Mouse (Mus musculus) forebrain, embryonic 13.5 days (tissue): ENCODE data around the gene 5330417H12Rik. TPM values are rescaled to one million over a fixed set of nuclear protein-coding genes. Genes with fewer than 3 reads are reported as not detected.

Experiments
- ATAC-seq: fragments of 200-750 bp; cut with Nextera tagmentation; 2 replicates; pipeline ENCODE4 v1.8.0; 2017
- H3K27ac ChIP-seq: fragments of 300-500 bp; sonication (generic); 2 replicates; pipeline ENCODE4 v1.5.1; 2015; ENCODE audit warnings: inconsistent platforms, mild to moderate bottlenecking, moderate library complexity
- H3K27me3 ChIP-seq: fragments of 300-500 bp; sonication (generic); 2 replicates; pipeline ENCODE4 v1.6.1; 2015; ENCODE audit warnings: mild to moderate bottlenecking, inconsistent platforms
- H3K36me3 ChIP-seq: fragments of 300-500 bp; sonication (generic); 2 replicates; pipeline ENCODE4 v1.6.1; 2015; ENCODE audit warnings: mild to moderate bottlenecking, inconsistent platforms; ENCODE audit not compliant: poor library complexity, severe bottlenecking
- H3K4me1 ChIP-seq: fragments of 300-500 bp; sonication (generic); 2 replicates; pipeline ENCODE4 v1.6.1; 2015; ENCODE audit warnings: inconsistent platforms
- H3K4me2 ChIP-seq: fragments of 300-500 bp; sonication (generic); 2 replicates; pipeline ENCODE4 v1.6.1; 2015; ENCODE audit warnings: inconsistent platforms, mild to moderate bottlenecking, moderate library complexity
- H3K4me3 ChIP-seq: fragments of 300-500 bp; sonication (generic); 2 replicates; pipeline ENCODE4 v1.5.1; 2015; ENCODE audit warnings: mild to moderate bottlenecking, inconsistent platforms
- H3K9ac ChIP-seq: fragments of 300-500 bp; sonication (generic); 2 replicates; pipeline ENCODE4 v1.6.1; 2015; ENCODE audit warnings: mild to moderate bottlenecking, inconsistent platforms
- H3K9me3 ChIP-seq: fragments of 300-500 bp; sonication (generic); replicated peaks from 2 replicates; pipeline ENCODE4 v1.6.1; 2016; ENCODE audit warnings: inconsistent platforms
- WGBS: fragments of 180-500 bp; shearing (Covaris S2); methylation state at CpG from one replicate; pipeline ENCODE4 v1.1.7; 2015; 5-methylcytosine and 5-hydroxymethylcytosine counted together
- polyA plus RNA-seq: library from polyadenylated mRNA; unstranded; fragments of >200 nt; fragmentation: Nextera tagmentation; extraction: Ambion mirVana; gene quantifications from 2 replicates; pipeline ENCODE4 v1.2.1, GENCODE M21; 2015

Gene 5330417H12Rik
- polyA plus RNA-seq, result not detected in 2 replicates

DNA sequence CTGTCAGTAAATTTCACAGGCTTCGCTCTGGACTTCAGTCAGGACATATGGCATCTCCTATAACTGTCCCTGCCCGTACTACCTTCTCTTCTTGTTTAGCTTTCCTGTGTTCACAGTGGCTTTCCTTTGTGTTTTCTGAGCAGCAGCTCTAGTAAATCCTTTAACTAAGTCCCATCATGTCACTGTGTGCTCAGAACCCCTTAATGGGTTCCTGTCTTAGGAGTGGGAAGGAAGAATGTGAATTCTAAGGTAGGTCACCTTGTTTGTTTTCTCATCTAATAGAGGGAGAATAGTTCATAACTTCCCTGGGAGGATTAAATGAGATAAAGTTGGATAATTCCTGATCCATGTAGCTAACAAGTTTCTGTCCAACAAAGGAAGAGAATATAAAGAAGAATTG is at the start of gene 5330417H12Rik:
Gene 5330417H12Rik (minus strand): TSS at position 101 of the 400 bp plus-strand sequence.
- no peak for ATAC-seq
- WGBS, result 70% methylated on average over 2 of the region's 2 CpGs
- no peak within 1 kb of the TSS for H3K9ac ChIP-seq
- H3K36me3 ChIP-seq, result no peaks in the 10 kb centered on the region
- no peak within 1 kb of the TSS for H3K27ac ChIP-seq
- no peaks in the 10 kb centered on the region for H3K27me3 ChIP-seq
- no peak within 1 kb of the TSS for H3K4me2 ChIP-seq
- H3K4me1 ChIP-seq, result no peaks in the 10 kb centered on the region
- H3K4me3 ChIP-seq, result no peak within 1 kb of the TSS
- no peaks in the 10 kb centered on the region for H3K9me3 ChIP-seq

DNA sequence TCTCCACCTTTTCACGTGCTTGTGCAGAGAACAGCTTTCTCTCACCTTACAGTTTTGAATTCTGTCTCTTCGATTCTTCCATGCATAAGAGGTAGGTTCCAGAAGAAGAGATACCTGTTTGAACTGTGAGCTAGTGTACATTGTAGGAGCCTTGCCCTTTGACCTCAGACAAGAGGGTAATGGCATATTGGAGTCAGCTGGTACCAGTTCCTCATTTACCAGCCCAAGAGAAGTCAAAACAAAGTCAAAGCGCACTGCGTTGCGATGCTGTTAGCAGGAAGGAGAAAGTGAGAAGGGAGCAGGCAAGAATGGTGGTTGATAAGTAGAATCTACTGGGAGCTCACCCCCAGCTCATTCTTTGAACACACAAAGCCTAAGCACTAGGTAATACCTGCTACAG is 43.6 kb upstream of the 5330417H12Rik start:
- H3K36me3 ChIP-seq, result no peaks in the 10 kb centered on the region
- H3K27ac ChIP-seq, result no peak overlapping the region
- no peak for ATAC-seq
- 94% methylated on average over 5 of the region's 5 CpGs for WGBS
- no peaks in the 10 kb centered on the region for H3K9me3 ChIP-seq
- no peak overlapping the region for H3K4me2 ChIP-seq
- H3K4me3 ChIP-seq, result no peak overlapping the region
- no peak overlapping the region for H3K9ac ChIP-seq
- peaks cover 26% of the 10 kb centered on the region for H3K4me1 ChIP-seq
- 0 out of 2 replicates have a peak, but pooled peaks cover 3% of the 10 kb centered on the region for H3K27me3 ChIP-seq

DNA sequence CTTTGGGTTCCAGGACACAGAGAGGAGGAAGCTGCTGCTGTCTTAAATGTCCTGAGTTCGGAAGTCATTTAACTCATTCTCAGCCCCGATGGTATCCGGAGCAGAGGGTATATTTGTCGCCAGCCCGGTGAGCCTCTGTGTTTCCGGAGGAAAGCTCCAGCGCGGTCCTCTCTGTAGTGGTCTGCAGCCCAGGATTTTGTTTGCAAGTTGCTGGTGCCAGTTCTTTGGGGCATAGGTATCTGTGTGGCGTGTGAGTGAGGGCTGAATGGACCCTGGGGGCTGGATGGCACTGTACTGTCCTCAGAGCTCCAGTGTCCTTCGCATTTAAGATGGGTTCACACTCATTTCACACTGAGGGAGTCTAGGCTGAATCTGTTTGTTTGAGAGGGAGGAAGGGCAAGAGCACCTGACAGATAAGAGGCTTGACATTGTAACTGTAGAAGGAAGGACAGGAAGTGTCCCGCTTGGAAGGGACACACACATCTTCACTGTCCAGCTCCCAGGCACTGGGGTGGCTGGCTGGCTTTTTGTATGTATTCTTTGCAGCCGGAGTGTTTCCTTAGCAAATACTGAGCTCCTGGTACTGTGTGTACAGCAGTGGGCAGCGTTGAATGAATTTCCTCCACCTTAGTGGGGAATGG is 41.4 kb upstream of the 5330417H12Rik start:
- peaks cover 28% of the 10 kb centered on the region for H3K4me1 ChIP-seq
- H3K9me3 ChIP-seq, result no peaks in the 10 kb centered on the region
- H3K27ac ChIP-seq, result peak overlapping the region; percentile 40; the same call in 1 of the 2 replicates
- WGBS, result 47% methylated on average over 13 of the region's 13 CpGs
- peak overlapping the region; percentile 45 for H3K9ac ChIP-seq
- peak; percentile 17 for ATAC-seq
- H3K4me3 ChIP-seq, result peak overlapping the region; percentile 19
- H3K36me3 ChIP-seq, result no peaks in the 10 kb centered on the region
- peak overlapping the region; percentile 51 for H3K4me2 ChIP-seq
- 0 out of 2 replicates have a peak, but pooled peaks cover 3% of the 10 kb centered on the region for H3K27me3 ChIP-seq

DNA sequence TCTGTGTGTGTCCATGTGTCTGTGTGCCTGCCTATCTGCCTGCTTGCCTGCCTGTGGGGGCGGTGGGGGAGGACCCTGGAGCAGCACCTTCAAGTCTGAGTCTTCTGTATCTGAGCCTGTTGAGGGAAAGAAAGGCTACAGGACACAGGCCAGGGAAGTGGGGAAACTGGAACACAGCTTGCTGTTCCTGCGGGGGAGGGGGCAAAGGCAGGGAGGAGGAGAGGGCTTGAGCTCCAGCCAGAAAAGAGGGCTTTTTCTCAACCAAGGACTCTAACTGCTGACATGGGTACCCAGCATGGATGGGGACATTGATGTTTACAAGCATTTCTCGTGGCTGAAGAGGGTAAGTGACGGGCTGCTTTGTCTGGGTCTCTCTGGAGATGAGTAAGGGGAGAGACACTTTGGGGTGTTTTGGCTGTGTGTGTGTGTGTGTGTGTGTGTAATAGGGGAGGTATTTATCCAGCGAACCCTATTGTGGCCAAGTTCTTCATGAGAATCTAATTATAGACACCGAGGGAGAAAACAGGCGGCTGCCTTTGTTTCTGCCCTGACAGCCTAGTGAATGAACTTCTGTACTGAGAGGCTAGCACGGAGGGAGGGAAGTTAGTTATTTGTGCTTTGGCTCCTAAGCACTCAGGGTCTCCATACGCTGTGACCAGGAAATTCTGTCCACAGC is 40.8 kb upstream of the 5330417H12Rik start:
- WGBS, result 3% methylated on average over 9 of the region's 9 CpGs

DNA sequence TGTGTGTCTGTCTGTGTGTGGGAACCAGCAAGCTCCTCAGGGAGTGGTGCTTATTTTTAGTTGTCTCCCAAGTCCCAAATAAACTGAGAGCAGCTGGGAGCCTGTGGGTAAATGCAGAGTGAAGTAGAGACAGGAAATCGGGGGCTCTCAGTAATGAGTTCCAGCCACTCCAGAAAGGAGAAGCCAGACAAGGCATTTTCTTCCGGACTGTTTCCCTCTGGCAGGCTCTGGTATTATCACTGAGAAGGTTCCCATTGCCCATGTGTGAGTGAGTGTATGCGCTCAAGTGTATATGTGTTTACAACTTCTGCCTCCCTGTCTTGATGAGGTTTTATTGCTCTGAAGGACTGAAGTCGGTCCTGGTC is 40.2 kb upstream of the 5330417H12Rik start:
- Histone ChIP-seq H3K36me3 (no peaks in the 10 kb centered on the region), H3K4me2 (peak overlapping the region; percentile 51), H3K4me1 (peaks cover 28% of the 10 kb centered on the region), H3K9ac (no peak overlapping the region), H3K27me3 (0 out of 2 replicates have a peak, but pooled peaks cover 3% of the 10 kb centered on the region), H3K27ac (peak overlapping the region; percentile 55), H3K4me3 (no peak overlapping the region), H3K9me3 (no peaks in the 10 kb centered on the region)
- ATAC-seq, result no peak; the same call in 1 of the 2 replicates
- whole genome bisulfite sequencing, result 28% methylated on average over 4 of the region's 4 CpGs

More for the DNA sequence above, 40.8 kb upstream of the 5330417H12Rik start:
- H3K4me2 ChIP-seq, result peak overlapping the region; percentile 51
- 0 out of 2 replicates have a peak, but pooled peaks cover 3% of the 10 kb centered on the region for H3K27me3 ChIP-seq
- peaks cover 28% of the 10 kb centered on the region for H3K4me1 ChIP-seq
- no peaks in the 10 kb centered on the region for H3K9me3 ChIP-seq
- peak overlapping the region; percentile 55 for H3K27ac ChIP-seq
- no peaks in the 10 kb centered on the region for H3K36me3 ChIP-seq
- ATAC-seq, result peak; percentile 61
- H3K4me3 ChIP-seq, result peak overlapping the region; percentile 19
- peak overlapping the region; percentile 45; the same call in 1 of the 2 replicates for H3K9ac ChIP-seq

DNA sequence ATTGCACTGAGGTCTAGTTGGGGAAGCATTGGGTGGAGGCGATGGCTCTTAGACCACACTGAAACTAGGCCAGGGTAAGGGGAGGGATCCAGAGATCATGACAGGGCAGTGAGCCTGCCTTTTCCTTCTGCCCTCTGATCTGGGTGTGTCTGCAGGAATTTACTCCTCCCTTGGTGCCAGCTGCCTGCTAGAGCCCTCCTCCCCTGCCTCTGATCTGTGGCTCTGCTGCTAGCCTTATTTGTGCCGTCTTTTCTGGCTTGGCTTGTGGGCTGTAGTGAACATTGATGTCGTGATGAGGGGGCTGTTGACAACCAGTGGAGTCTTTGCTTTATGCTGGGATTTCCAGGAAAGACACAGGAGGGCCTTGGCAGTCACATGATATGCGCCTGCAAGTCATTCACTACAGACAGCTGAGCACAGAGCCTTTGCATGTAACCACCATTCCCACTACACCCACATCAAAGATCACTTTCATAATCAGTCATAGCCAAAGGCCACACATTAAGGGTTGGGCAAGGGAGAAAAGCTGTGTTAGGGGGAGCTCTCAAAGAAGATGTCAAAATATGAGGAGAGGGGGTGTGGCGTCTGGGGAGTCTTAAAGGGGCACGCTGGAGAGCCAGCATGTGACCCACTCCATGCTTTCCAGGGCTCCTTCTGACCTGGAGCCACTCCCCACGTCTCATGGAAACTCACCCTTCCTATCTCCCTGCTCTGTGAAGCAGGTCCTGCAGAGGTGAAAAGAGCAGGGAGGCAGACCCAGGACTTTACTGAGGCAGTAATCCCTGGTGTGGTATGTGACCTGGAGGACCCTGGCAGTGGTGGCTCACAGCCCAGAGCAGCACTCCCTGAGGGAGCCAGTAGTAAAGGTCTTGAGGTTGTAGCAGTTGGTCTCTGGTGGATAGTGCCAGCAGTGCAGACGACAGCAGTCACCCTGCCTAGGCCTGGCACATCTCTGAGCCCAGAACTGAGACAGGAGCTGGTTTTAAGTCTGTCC is 39.4 kb upstream of the 5330417H12Rik start:
- H3K9ac ChIP-seq, result no peak overlapping the region
- WGBS, result 48% methylated on average over 8 of the region's 8 CpGs
- no peak overlapping the region for H3K4me2 ChIP-seq
- 0 out of 2 replicates have a peak, but pooled peaks have one; percentile 14 for ATAC-seq
- no peaks in the 10 kb centered on the region for H3K9me3 ChIP-seq
- H3K27me3 ChIP-seq, result 0 out of 2 replicates have a peak, but pooled peaks cover 3% of the 10 kb centered on the region
- H3K4me1 ChIP-seq, result peaks cover 28% of the 10 kb centered on the region
- H3K27ac ChIP-seq, result no peak overlapping the region
- no peaks in the 10 kb centered on the region for H3K36me3 ChIP-seq
- H3K4me3 ChIP-seq, result no peak overlapping the region

DNA sequence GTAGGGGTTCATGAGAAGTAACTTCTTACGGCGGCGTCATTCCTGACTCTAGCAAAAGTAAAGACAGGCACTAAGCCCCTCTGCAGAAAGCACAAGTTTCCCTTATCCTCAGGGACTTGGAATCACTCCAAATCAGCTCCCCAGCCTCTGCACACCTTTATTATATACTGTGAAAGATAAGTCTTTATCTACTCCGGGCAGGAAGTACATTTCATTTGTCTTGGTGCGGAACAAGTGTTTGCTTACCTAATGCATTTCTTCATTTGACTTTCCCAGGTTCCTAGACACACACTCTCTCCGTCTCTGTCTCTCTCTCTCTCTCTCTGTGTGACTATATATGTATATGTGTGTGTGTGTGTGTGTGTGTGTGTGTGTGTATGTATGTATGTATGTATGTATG is 38.7 kb upstream of the 5330417H12Rik start:
- Histone ChIP-seq H3K36me3 (no peaks in the 10 kb centered on the region), H3K27me3 (0 out of 2 replicates have a peak, but pooled peaks cover 3% of the 10 kb centered on the region), H3K4me1 (peaks cover 28% of the 10 kb centered on the region), H3K27ac (no peak overlapping the region), H3K4me2 (no peak overlapping the region), H3K9ac (no peak overlapping the region), H3K4me3 (no peak overlapping the region), H3K9me3 (no peaks in the 10 kb centered on the region)
- no peak for ATAC-seq
- WGBS, result 90% methylated on average over 6 of the region's 6 CpGs

DNA sequence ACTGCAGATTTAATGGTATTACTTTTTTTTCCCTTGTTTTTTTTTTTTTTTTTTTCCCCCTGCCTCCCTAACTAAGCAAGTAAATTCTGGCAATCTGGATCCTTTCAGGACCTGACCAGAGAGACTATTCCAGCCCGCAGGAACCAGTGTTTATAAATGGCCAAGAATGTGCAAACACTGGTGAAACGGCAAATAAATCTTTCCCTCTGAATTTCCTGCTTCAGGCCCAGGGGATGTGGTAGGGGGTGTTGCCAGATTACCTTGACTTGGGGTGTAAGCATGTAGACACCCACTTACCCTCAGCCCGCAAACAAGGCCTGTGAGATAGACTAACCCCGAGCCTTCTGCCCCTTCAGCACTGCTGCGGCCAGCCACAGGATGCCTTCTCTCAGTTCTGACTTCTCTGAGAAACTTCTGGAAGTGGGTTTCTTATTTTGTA is 36.9 kb upstream of the 5330417H12Rik start:
- Histone ChIP-seq H3K36me3 (no peaks in the 10 kb centered on the region), H3K4me1 (peaks cover 28% of the 10 kb centered on the region), H3K27me3 (no peaks in the 10 kb centered on the region), H3K4me3 (no peak overlapping the region), H3K27ac (no peak overlapping the region), H3K9ac (no peak overlapping the region), H3K4me2 (no peak overlapping the region), H3K9me3 (no peaks in the 10 kb centered on the region)
- 74% methylated on average over 5 of the region's 5 CpGs for WGBS
- ATAC-seq, result no peak

DNA sequence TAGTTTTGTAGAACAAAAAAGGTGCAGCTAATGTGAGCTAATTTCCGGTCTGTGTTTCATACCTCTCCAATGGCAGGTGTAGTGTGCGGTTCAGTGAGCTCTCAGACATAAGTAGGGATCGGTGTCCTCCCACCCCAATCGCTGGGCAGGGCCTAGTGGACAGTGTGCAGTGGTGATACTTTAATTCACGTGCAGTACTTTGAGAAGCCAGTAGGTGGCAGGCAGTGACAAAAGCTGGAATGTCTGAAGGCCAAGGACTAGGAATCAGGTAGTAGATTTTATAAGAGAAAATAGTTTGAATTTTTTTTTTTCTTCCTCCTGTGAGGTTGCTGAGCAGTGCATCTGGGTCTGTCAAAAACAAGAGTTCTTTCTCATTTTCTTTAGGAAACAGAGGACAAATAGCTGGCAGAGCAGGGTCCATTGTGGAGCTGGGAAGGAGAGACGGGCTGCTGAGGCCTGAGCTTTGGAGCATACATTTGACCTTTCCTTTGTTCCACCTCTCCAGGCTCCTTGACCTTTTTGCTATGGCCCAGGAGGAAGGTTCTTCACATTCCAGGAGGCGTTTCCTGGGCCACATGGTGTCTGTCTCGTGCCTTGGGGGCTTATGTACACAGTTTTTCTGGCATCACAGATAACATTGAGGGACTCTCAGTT is 36.4 kb upstream of the 5330417H12Rik start:
- H3K9me3 ChIP-seq, result no peaks in the 10 kb centered on the region
- H3K36me3 ChIP-seq, result no peaks in the 10 kb centered on the region
- no peak overlapping the region for H3K4me2 ChIP-seq
- no peaks in the 10 kb centered on the region for H3K27me3 ChIP-seq
- peaks cover 24% of the 10 kb centered on the region for H3K4me1 ChIP-seq
- no peak overlapping the region for H3K4me3 ChIP-seq
- no peak overlapping the region for H3K27ac ChIP-seq
- H3K9ac ChIP-seq, result no peak overlapping the region
- WGBS, result 12% methylated on average over 8 of the region's 8 CpGs
- ATAC-seq, result peak; percentile 74

DNA sequence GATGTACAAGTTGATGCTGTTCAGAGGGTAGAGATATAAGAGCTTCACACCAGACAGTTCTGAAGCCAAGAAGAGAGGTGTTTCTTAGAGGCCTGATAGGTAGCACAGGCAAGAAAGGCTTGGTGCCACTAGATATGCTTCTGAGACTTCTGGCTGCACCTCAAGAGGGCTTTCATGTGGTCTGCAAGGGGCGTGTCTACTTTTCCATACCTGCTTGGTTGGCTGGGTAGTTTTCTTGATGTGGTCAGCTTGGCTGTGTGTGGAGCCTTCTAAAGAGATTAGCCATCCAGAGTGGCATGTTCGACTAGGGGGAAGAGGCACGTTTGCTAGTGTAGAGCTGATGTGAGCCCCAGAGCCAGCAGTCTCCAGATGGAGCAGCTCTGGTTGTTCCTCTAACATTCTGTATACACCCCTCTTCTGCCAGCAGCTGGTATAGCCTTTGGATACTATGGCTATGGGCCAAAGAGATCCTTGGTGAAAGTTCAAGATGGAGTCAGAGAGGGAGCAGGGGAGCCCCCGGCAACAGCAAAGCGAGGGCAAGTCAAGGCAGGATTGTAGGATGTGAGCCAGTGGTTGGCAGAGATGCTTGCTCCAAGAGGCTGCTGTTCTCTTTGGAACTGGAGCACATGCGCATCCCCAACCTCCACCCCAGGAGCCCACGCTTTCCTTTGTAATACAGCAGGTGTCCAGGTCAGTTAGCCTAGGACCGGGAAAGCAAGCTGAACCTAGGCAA is 34.4 kb upstream of the 5330417H12Rik start:
- Histone ChIP-seq H3K4me2 (no peak overlapping the region), H3K4me1 (peaks cover 5% of the 10 kb centered on the region), H3K9me3 (no peaks in the 10 kb centered on the region), H3K4me3 (no peak overlapping the region), H3K27me3 (no peaks in the 10 kb centered on the region), H3K9ac (no peak overlapping the region), H3K36me3 (no peaks in the 10 kb centered on the region), H3K27ac (no peak overlapping the region)
- no peak for ATAC-seq
- WGBS, result 87% methylated on average over 8 of the region's 8 CpGs

DNA sequence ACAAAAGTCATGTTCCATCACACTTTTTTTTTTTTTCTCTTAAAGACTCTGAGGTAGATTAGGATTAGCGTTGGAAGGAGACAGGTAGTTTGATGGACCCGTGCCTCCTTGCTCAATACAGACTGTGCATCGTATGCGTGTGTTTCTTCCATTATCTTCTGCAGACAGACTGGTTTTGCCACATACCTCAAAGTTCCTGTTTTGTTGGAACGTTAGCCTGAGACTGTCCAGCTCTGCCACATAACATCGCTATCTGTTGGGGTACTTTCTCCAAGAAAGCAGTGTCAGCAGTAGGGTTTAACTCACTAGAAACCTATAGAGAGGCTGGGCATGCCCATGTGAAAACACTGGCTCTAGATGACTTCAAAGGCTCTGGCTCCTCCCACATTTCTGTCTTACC is 31.5 kb upstream of the 5330417H12Rik start:
- Histone ChIP-seq H3K27me3 (no peaks in the 10 kb centered on the region), H3K9ac (no peak overlapping the region), H3K4me3 (no peak overlapping the region), H3K36me3 (no peaks in the 10 kb centered on the region), H3K4me2 (no peak overlapping the region), H3K27ac (no peak overlapping the region), H3K4me1 (no peaks in the 10 kb centered on the region), H3K9me3 (no peaks in the 10 kb centered on the region)
- no peak for ATAC-seq
- WGBS, result 93% methylated on average over 6 of the region's 6 CpGs
